Mouse (Mus musculus) erythroblast, adult 5-6 weeks (primary cell): ENCODE results near the gene Gm28778. TPM values are rescaled to one million over a fixed set of nuclear protein-coding genes. Genes with fewer than 3 reads are reported as not detected.

Experiments
- total RNA-seq, 2 experiments: library from RNA; stranded (forward) in 1 of 2; stranded (reverse) in 1 of 2; fragments of 150-400 nt in 1 of 2; fragments of 200-764, 138-1000 nt in 1 of 2; gene quantifications; 2 replicates each; pipeline versions ENCODE4 v1.2.3 to v1.2.4; 2015 to 2017; ENCODE audit warnings: low replicate concordance in 2 of 2

Gm28778 gene
- total RNA-seq, 2 experiments from 2014 or later, result not detected

Other genes with a start within 250 kb of the Gm28778 start
- gene Mstn, start 235.5 kb upstream of the Gm28778 start, total RNA-seq (2015; ENCODE audit: low replicate concordance), result not detected in 2 replicates
- gene Mstn, start 235.5 kb upstream of the Gm28778 start, total RNA-seq (2017; ENCODE audit: low replicate concordance), result not detected in 2 replicates
- not detected in 2 replicates for gene 1700019A02Rik, start 109.5 kb upstream of the Gm28778 start, total RNA-seq (2015; ENCODE audit: low replicate concordance)
- not detected in 2 replicates for gene 1700019A02Rik, start 109.5 kb upstream of the Gm28778 start, total RNA-seq (2017; ENCODE audit: low replicate concordance)
- gene Pms1, start 93 bp upstream of the Gm28778 start, total RNA-seq (2015; ENCODE audit: low replicate concordance), result 1.5 and 12.7 TPM in 2 replicates
- 6.5 and 6.7 TPM in 2 replicates for gene Pms1, start 93 bp upstream of the Gm28778 start, total RNA-seq (2017; ENCODE audit: low replicate concordance)
- 9.8 and 17.5 TPM in 2 replicates for gene Ormdl1, start within 50 bp of the Gm28778 start, total RNA-seq (2015; ENCODE audit: low replicate concordance)
- 11.1 and 14.9 TPM in 2 replicates for gene Ormdl1, start within 50 bp of the Gm28778 start, total RNA-seq (2017; ENCODE audit: low replicate concordance)
- 1.5 and 9.6 TPM in 2 replicates for gene Osgepl1, start 16.5 kb downstream of the Gm28778 start, total RNA-seq (2015; ENCODE audit: low replicate concordance)
- gene Osgepl1, start 16.5 kb downstream of the Gm28778 start, total RNA-seq (2017; ENCODE audit: low replicate concordance), result 6.1 and 10.9 TPM in 2 replicates
- gene Asdurf, start 55.5 kb downstream of the Gm28778 start, total RNA-seq (2015; ENCODE audit: low replicate concordance), result not detected in 2 replicates
- gene Asdurf, start 55.5 kb downstream of the Gm28778 start, total RNA-seq (2017; ENCODE audit: low replicate concordance), result 38.8 and 73.3 TPM in 2 replicates
- 1.5 and 5.2 TPM in 2 replicates for gene Gm28551, start 55.6 kb downstream of the Gm28778 start, total RNA-seq (2015; ENCODE audit: low replicate concordance)
- gene Gm28551, start 55.6 kb downstream of the Gm28778 start, total RNA-seq (2017; ENCODE audit: low replicate concordance), result 0.70 TPM in 1 of 2 replicates, not detected in the other
- gene Asnsd1, start 55.6 kb downstream of the Gm28778 start, total RNA-seq (2015; ENCODE audit: low replicate concordance), result 33.6 and 58.6 TPM in 2 replicates
- gene Asnsd1, start 55.6 kb downstream of the Gm28778 start, total RNA-seq (2017; ENCODE audit: low replicate concordance), result 28.5 and 30.8 TPM in 2 replicates